Mouse (Mus musculus): ENCODE data around the gene Kifc5b. TPM values are rescaled to one million over a fixed set of nuclear protein-coding genes. Genes with fewer than 3 reads are reported as not detected.
"Not testable (repeated sequence)": the region's sequence is repeated elsewhere in the genome, so short reads cannot be mapped to it uniquely, and the experiment has no call there.

Gene Kifc5b
- polyA plus RNA-seq, 1 experiment from 2014 or later: 6.0 TPM

DNA sequence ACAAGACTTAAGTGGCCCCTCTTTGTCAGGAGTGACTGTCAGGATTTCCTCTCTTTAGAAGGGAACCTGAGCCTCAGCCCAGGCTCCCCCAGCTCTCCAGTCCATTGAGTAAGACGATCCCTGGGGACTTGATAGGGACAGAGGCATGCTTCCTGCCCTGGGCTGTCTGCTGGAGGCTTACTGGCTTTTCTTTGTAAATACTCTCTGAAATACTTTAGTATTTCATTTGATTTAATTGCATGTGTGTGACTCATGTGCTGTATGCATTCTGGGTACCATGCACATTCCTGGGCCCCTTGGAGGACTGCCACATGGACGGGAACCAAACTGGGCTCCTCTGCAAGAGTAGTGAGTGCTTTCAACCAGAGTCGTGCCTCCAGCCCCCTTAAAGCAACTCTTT, 29.0 kb upstream of the Kifc5b start:
- 35% methylated on average over 3 of the region's 3 CpGs for WGBS
- H3K4me1 ChIP-seq: peaks cover 23% of the 10 kb centered on the region
- no peaks in the 10 kb centered on the region for H3K9me3 ChIP-seq
- H3K9ac ChIP-seq: no peak overlapping the region
- no peaks in the 10 kb centered on the region; the same call in 1 of the 2 replicates for H3K27me3 ChIP-seq (replicated peaks)
- no peak overlapping the region for H3K27ac ChIP-seq
- H3K36me3 ChIP-seq: no peaks in the 10 kb centered on the region
- no peak overlapping the region for H3K4me3 ChIP-seq
- no peak for ATAC-seq (ENCODE audit: low FRiP score, low read depth)
- H3K4me2 ChIP-seq (replicated peaks): no peak overlapping the region

DNA sequence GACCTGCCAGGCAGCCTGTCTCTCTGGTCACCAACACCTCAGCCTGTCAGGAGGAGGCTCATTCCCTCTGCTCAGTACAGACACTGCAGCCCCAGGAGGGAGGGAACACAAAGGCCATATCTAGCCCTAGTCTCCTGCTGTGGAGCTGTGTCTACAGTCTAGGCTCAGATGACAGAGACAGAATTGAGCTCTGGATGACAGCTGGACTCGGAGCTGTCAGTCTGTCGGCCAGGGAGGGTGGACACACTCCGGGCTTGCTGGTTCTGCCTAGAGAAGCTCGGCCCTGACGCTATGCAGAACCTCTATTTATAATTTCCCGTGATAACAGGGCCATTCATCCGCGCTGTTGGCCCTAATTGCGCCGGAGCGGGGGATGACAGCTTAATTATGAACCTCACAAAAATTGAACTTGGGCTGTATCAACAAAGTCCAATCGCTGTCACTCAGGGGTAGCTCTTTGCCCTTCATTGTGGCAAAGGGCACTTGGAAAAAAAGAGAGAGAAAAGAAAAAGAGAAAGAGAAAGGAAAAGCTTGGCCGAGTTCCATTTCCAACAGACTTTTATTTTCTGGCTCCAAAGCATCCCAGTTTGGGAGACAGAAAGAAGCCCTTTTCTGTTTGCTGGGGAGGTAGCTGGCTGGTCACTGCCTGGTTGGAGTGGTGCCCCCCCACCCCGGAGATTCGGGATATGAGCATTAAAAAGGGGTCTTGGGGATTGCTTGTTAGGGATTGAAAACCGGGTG, 24.1 kb upstream of the Kifc5b start:
- Histone ChIP-seq H3K9ac (peak overlapping the region; percentile 8; the same call in 1 of the 2 replicates), H3K9me3 (no peaks in the 10 kb centered on the region), H3K36me3 (no peaks in the 10 kb centered on the region), H3K27me3 (replicated peaks) (no peaks in the 10 kb centered on the region; the same call in none of the 2 replicates), H3K4me3 (no peak overlapping the region), H3K27ac (no peak overlapping the region), H3K4me2 (replicated peaks) (no peak overlapping the region), H3K4me1 (peaks cover 5% of the 10 kb centered on the region; the same call in 1 of the 2 replicates)
- ATAC-seq (ENCODE audit: low FRiP score, low read depth): no peak
- WGBS: 70% methylated on average over 16 of the region's 16 CpGs

DNA sequence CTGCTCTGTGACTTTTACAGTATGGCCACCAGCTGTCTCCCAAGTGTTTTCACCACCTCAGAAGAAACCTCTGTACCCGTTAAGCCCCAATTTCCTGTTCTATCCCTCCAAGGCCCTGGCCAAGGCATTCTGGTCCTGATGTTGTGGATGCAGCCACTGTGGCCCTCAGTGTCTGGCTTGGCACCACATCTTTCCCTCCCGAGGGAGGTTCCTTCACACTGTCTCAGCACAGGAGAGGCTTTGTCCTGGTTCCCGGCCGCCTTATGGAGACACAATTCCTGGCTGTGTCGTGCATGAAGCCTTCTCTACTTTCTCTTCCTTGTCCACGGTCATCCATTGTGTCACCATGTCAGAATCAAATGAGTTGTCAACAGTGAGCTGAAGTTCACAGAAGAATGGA, 23.4 kb upstream of the Kifc5b start:
- Histone ChIP-seq H3K4me3 (no peak overlapping the region), H3K4me2 (replicated peaks) (no peak overlapping the region), H3K27ac (no peak overlapping the region), H3K9ac (no peak overlapping the region), H3K9me3 (no peaks in the 10 kb centered on the region), H3K4me1 (peaks cover 5% of the 10 kb centered on the region; the same call in 1 of the 2 replicates), H3K36me3 (no peaks in the 10 kb centered on the region), H3K27me3 (replicated peaks) (no peaks in the 10 kb centered on the region; the same call in none of the 2 replicates)
- ATAC-seq (ENCODE audit: low FRiP score, low read depth): no peak
- WGBS: 63% methylated on average over 6 of the region's 6 CpGs

DNA sequence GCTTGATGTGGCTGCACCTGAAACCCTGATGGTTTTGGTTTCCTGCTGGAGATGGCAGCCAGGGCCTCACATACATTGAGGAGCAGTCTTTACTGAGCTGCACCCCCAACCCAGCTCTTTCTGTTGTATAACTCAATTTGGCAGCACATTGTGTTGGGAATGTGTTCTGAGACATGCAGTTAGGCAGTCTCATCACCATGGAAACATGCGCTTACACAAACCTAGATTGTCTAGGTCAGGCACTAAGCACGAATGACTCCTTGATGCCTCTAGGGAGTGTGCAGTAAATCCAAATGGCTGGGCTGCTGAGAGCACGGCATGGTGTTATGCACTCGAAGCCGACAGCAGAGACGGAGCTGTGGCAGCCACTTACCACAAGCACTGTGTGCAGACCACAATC, 22.5 kb upstream of the Kifc5b start:
- ATAC-seq (ENCODE audit: low FRiP score, low read depth): no peak
- no peaks in the 10 kb centered on the region for H3K9me3 ChIP-seq
- no peaks in the 10 kb centered on the region for H3K36me3 ChIP-seq
- no peak overlapping the region for H3K4me3 ChIP-seq
- H3K27me3 ChIP-seq (replicated peaks): no peaks in the 10 kb centered on the region; the same call in none of the 2 replicates
- no peak overlapping the region for H3K27ac ChIP-seq
- no peak overlapping the region for H3K4me2 ChIP-seq (replicated peaks)
- peaks cover 5% of the 10 kb centered on the region; the same call in 1 of the 2 replicates for H3K4me1 ChIP-seq
- WGBS: 65% methylated on average over 6 of the region's 6 CpGs
- no peak overlapping the region for H3K9ac ChIP-seq

DNA sequence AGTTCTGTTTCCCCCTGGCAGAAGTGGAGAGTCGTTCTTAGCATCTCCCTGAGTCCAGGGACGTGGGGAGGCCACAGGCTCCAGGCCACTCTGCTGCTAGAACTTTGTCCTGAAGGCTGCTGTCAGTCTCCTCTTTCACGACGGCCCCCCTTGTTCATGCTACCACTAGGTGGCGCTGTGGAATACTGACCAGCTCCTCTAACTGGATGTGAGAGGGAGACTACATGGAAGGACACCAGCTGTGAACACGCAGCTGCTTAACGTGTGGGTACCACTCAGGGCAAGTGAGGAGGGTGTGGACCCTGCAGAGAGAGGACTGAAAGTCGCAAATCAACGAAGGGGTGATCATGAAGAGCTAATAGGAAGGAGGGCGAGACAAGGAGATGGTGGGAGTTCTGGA, 21.3 kb upstream of the Kifc5b start:
- H3K27ac ChIP-seq: no peak overlapping the region
- H3K27me3 ChIP-seq (replicated peaks): no peaks in the 10 kb centered on the region; the same call in none of the 2 replicates
- 16% methylated on average over 10 of the region's 10 CpGs for WGBS
- H3K4me3 ChIP-seq: no peak overlapping the region
- H3K9ac ChIP-seq: no peak overlapping the region
- no peak overlapping the region for H3K4me2 ChIP-seq (replicated peaks)
- ATAC-seq (ENCODE audit: low FRiP score, low read depth): no peak
- H3K4me1 ChIP-seq: peaks cover 5% of the 10 kb centered on the region; the same call in 1 of the 2 replicates
- H3K36me3 ChIP-seq: no peaks in the 10 kb centered on the region
- H3K9me3 ChIP-seq: no peaks in the 10 kb centered on the region

DNA sequence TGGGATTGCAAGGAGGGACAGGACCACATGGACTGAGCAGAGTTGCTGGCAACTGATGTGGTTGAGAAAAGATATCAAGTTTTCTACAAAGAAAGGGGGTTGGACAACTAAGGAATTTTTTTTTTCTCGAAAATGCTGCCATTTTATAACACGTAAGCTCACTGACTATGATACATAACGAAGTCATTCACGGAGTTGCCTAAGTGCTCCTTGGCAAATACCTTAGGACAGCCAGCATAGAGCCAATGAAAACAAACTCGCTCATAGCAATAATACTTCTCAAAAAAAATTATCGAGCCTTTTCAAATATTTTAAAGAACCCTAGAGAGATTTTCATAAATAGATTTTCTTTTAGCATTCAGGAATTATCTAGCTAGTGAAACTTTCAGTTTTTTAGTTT, 16.0 kb upstream of the Kifc5b start:
- no peaks in the 10 kb centered on the region for H3K4me1 ChIP-seq
- H3K27me3 ChIP-seq (replicated peaks): no peaks in the 10 kb centered on the region; the same call in 1 of the 2 replicates
- H3K27ac ChIP-seq: no peak overlapping the region
- no peaks in the 10 kb centered on the region for H3K36me3 ChIP-seq
- 84% methylated on average over 6 of the region's 6 CpGs for WGBS
- no peak for ATAC-seq (ENCODE audit: low FRiP score, low read depth)
- H3K4me2 ChIP-seq (replicated peaks): no peak overlapping the region
- H3K4me3 ChIP-seq: no peak overlapping the region
- no peak overlapping the region for H3K9ac ChIP-seq
- H3K9me3 ChIP-seq: no peaks in the 10 kb centered on the region

DNA sequence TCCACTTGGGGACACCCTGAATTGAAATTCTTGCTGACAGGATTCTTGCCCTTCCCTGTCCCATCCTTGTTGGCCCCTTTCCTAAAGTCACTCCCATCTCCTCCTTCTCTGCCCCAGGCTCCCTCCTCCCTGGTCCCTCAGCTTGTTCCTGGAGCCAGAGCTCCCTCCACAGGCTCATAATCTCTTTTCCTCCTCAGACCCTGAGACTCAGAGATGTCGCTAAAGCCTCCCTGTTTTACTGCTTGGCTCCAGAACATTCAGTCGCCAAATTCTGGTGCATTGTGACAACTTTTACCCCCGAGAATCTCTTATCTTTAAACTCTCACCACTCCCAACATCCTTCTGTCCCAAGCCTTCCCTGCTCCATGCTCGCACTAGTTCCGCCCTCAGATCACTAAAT, 12.6 kb upstream of the Kifc5b start:
- ATAC-seq (ENCODE audit: low FRiP score, low read depth): no peak
- Histone ChIP-seq H3K9ac (no peak overlapping the region), H3K4me2 (replicated peaks) (no peak overlapping the region), H3K4me3 (no peak overlapping the region), H3K27me3 (replicated peaks) (no peaks in the 10 kb centered on the region), H3K4me1 (no peaks in the 10 kb centered on the region), H3K36me3 (no peaks in the 10 kb centered on the region), H3K9me3 (no peaks in the 10 kb centered on the region), H3K27ac (no peak overlapping the region)
- 63% methylated on average over 5 of the region's 5 CpGs for WGBS

DNA sequence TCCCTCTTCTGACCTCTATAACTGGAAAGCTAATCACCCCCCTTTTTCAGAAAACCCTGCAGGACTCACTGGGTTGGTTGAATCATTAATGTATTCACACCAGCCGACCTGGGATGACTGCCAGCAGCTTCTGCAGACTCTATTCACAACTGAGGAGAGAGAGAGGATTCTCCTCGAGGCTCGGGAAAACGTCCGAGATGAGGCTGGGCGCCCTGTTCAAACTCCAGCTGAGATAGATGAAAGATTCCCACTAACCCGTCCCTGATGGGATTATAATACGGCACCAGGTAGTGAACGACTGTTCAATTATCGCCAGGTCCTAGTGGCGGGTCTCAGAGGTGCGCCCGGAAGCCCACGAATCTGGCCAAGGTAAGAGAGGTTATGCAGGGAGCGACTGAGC, 9.4 kb upstream of the Kifc5b start:
- H3K27me3 ChIP-seq (replicated peaks); ATAC-seq (ENCODE audit: low FRiP score, low read depth); H3K27ac ChIP-seq; H3K9ac ChIP-seq; H3K9me3 ChIP-seq; H3K4me1 ChIP-seq; H3K4me2 ChIP-seq (replicated peaks); H3K4me3 ChIP-seq; H3K36me3 ChIP-seq: not testable (repeated sequence)
- WGBS: 88% methylated on average over 15 of the region's 15 CpGs

DNA sequence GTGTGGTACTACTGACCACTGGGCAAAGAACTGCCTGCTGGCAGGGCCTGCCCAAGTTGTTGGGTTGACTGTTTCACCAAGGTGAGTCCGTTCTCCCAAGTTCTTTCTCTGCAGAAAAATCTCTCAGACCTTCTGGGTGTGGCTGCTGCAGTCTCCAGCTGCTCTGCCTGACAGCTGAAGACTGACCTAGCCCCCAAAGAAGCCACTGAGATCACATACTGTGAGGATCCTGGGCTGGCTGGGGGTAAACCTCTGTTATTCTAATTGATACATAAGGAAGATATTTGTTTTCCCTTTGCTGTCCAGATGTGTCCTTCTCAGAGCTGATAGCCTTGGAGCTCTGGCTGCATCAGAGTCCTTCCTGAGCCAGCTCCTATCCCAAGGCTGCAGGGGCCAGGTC, 1.6 kb upstream of the Kifc5b start:
- Histone ChIP-seq H3K9ac (no peak overlapping the region), H3K9me3 (no peaks in the 10 kb centered on the region), H3K4me3 (no peak overlapping the region), H3K36me3 (no peaks in the 10 kb centered on the region), H3K4me2 (replicated peaks) (no peak overlapping the region), H3K4me1 (peaks cover 11% of the 10 kb centered on the region; the same call in 1 of the 2 replicates), H3K27me3 (replicated peaks) (no peaks in the 10 kb centered on the region), H3K27ac (no peak overlapping the region)
- ATAC-seq (ENCODE audit: low FRiP score, low read depth): no peak
- 48% methylated on average over 1 of the region's 1 CpGs for WGBS

DNA sequence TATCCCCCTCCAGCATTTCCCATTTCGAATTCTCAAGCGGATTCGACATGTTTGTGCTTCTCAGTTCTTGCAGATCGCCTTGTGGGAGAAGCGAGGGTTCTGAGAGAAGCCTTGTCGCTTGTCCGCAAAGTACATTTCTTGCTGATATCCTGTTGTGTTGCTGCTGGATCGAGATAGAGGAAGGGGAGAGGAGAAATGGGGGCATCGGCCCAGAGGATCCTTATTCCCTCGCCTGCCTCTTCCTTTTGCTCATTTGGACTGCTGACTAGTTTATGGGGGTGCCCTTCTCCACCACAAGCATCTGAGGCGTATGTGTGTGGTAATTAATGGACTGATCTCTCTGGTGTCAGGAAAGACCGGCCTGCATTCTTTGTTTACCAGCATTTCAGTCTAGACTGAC, 669 bp downstream of the Kifc5b start:
- ATAC-seq (ENCODE audit: low FRiP score, low read depth): not testable (repeated sequence)

DNA sequence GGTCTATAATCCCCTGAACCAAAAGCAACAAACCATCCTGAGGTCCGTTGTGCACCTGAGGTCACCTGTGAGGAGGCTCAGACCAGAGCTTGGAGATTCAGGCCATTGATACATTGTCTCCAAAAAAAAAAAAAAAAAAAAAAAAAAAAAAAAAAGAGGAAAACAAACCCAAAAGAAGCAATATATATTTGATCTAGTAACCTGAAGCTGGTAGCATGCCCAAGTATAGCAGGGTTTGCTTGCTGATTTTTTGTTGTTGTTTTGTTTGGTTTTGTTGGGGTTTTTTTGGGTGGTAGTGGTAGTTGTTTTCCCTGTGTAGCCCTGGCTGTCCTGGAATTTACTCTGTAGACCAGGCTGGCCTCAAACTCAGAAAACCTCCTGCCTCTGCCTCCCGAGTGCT, 1.5 kb downstream of the Kifc5b start:
- Histone ChIP-seq H3K36me3 (peaks cover 6% of the 10 kb centered on the region), H3K9me3 (no peaks in the 10 kb centered on the region), H3K9ac (no peak overlapping the region), H3K4me3 (no peak overlapping the region; the same call in 1 of the 2 replicates), H3K4me1 (peaks cover 11% of the 10 kb centered on the region; the same call in 1 of the 2 replicates), H3K27ac (no peak overlapping the region), H3K27me3 (replicated peaks) (no peaks in the 10 kb centered on the region), H3K4me2 (replicated peaks) (peak overlapping the region; percentile 74)
- 79% methylated on average over 2 of the region's 2 CpGs for whole genome bisulfite sequencing
- no peak for ATAC-seq (ENCODE audit: low FRiP score, low read depth)

More for the DNA sequence above, 669 bp downstream of the Kifc5b start:
- Histone ChIP-seq H3K9ac (peak overlapping the region; percentile 63), H3K4me1 (peaks cover 11% of the 10 kb centered on the region; the same call in 1 of the 2 replicates), H3K4me3 (peak overlapping the region; percentile 67), H3K4me2 (replicated peaks) (peak overlapping the region; percentile 74)
- H3K27ac ChIP-seq; H3K9me3 ChIP-seq; H3K36me3 ChIP-seq; H3K27me3 ChIP-seq (replicated peaks): not testable (repeated sequence)
- 0% methylated on average over 12 of the region's 12 CpGs for WGBS

DNA sequence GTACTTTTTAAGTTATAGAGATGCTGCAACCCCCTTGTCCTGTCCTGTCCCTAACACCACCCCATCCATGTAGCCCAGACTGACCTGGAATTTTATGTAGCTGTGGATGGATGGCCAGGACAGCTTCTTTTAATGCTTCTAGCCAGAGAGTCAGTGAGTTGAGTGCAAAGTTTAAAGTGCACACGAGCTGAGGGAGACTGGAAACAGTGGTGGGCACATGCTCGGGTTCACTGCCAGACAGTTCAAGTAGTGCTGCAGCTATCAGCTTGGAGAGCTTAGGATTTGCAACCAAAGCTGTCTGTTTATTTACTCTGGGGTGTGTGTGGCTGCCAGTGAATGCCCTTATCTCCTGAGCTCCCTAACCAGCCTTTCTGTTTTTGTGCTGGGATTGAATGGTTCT, 2.6 kb downstream of the Kifc5b start:
- H3K27ac ChIP-seq; ATAC-seq (ENCODE audit: low FRiP score, low read depth); H3K27me3 ChIP-seq (replicated peaks); H3K4me3 ChIP-seq; H3K9me3 ChIP-seq; H3K36me3 ChIP-seq; H3K9ac ChIP-seq; H3K4me2 ChIP-seq (replicated peaks): not testable (repeated sequence)
- 88% methylated on average over 2 of the region's 2 CpGs for WGBS
- peaks cover 11% of the 10 kb centered on the region; the same call in 1 of the 2 replicates for H3K4me1 ChIP-seq

DNA sequence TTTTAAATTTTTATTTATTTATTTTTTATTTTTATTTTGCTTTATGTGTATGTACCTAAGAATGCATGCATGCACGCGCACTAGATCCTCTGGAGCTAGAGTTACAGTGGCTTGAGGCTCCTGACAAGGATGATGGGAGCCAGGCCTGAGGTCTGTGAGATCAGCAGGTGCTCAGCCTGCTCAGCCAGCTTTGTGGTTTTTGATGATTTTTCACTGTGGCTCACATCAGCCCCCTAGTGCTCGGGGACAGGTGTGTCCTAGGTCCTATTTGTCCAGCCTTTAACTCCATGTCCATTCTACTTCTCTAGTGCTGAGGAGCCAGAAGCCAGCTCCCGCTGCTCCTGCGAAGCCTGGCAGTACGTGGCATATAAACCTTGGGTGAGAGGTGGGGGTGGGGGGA, 5.5 kb downstream of the Kifc5b start:
- not testable (repeated sequence) for H3K4me3 ChIP-seq; H3K9ac ChIP-seq; H3K27me3 ChIP-seq (replicated peaks); ATAC-seq (ENCODE audit: low FRiP score, low read depth); H3K9me3 ChIP-seq; H3K4me2 ChIP-seq (replicated peaks); H3K27ac ChIP-seq
- 95% methylated on average over 5 of the region's 6 CpGs for WGBS
- Histone ChIP-seq H3K36me3 (peaks cover 19% of the 10 kb centered on the region), H3K4me1 (peaks cover 10% of the 10 kb centered on the region; the same call in 1 of the 2 replicates)

Data from neural tube, embryonic 12.5 days (tissue).